Mouse (Mus musculus): ENCODE data around the gene Ostm1. TPM values are rescaled to one million over a fixed set of nuclear protein-coding genes. Genes with fewer than 3 reads are reported as not detected.

The Ostm1 gene
- polyA plus RNA-seq, 1 experiment from 2014 or later = 11.9 TPM

DNA sequence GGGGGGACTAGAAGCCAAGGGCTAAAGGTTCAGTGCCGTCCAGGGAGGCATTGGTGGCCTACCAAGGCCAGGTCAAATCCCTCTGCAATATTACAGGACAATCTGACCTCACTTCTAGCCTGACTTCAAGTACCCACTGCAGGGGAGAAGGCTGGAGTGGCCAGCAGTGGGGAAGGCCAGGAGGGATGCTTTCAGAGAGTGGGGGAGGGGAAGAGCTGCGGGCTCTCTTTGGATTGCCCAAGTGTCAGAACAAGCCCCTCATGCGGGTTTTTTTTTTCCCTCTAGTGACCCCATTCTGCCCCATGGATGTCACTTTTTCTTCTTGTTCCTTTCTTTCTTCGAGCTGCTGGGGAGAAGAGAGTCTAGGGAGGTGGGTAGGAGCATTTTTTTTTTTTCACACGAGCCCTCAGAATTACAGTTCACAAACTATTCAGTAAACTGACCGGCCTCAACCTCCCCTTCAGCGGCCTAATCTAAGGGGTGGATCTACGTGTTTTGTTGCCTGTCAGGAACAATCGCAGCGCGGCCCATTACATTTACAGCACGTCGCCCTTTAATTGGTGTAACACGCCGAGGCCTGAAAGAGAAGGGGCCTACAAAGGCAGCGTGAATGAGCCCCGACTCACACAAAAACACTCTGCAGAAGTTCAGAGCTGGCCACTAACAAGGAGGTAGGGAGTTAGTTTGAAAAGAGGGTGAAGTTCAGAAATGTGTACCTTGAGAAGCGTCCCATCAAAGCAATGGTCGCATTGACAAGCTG, 47.2 kb downstream of the Ostm1 start:
- Histone ChIP-seq H3K9ac (replicated peaks; ENCODE audit: low read depth, low read length) (no peak overlapping the region), H3K4me1 (ENCODE audit: control insufficient read depth, insufficient read depth, low read length) (peaks cover 4% of the 10 kb centered on the region; the same call in 1 of the 2 replicates), H3K9me3 (ENCODE audit: control insufficient read depth, low read depth, low read length) (no peaks in the 10 kb centered on the region), H3K4me2 (replicated peaks; ENCODE audit: low read depth, low read length) (no peak overlapping the region), H3K27ac (ENCODE audit: low read length) (no peak overlapping the region), H3K36me3 (ENCODE audit: control insufficient read depth, insufficient read depth, low read length) (no peaks in the 10 kb centered on the region), H3K27me3 (ENCODE audit: control insufficient read depth, insufficient read depth, low read length) (peaks cover 71% of the 10 kb centered on the region), H3K4me3 (ENCODE audit: low read depth, low read length) (no peak overlapping the region)
- WGBS = 4% methylated on average over 19 of the region's 19 CpGs
- no peak for ATAC-seq (ENCODE audit: insufficient number of reproducible peaks, insufficient read depth, low FRiP score, low read depth)

GRCm38 (mm10) chr10:42631754-42632452, 48.3 kb downstream of the Ostm1 start:
- Histone ChIP-seq H3K9me3 (ENCODE audit: control insufficient read depth, low read depth, low read length) (no peaks in the 10 kb centered on the region), H3K36me3 (ENCODE audit: control insufficient read depth, insufficient read depth, low read length) (no peaks in the 10 kb centered on the region), H3K9ac (replicated peaks; ENCODE audit: low read depth, low read length) (no peak overlapping the region), H3K4me3 (ENCODE audit: low read depth, low read length) (peak overlapping the region; percentile 1; the same call in 1 of the 2 replicates), H3K27me3 (ENCODE audit: control insufficient read depth, insufficient read depth, low read length) (peaks cover 81% of the 10 kb centered on the region), H3K4me2 (replicated peaks; ENCODE audit: low read depth, low read length) (no peak overlapping the region), H3K27ac (ENCODE audit: low read length) (no peak overlapping the region), H3K4me1 (ENCODE audit: control insufficient read depth, insufficient read depth, low read length) (peaks cover 8% of the 10 kb centered on the region; the same call in 1 of the 2 replicates)
- ATAC-seq (ENCODE audit: insufficient number of reproducible peaks, insufficient read depth, low FRiP score, low read depth) = no peak
- WGBS = 1% methylated on average over 42 of the region's 42 CpGs

DNA sequence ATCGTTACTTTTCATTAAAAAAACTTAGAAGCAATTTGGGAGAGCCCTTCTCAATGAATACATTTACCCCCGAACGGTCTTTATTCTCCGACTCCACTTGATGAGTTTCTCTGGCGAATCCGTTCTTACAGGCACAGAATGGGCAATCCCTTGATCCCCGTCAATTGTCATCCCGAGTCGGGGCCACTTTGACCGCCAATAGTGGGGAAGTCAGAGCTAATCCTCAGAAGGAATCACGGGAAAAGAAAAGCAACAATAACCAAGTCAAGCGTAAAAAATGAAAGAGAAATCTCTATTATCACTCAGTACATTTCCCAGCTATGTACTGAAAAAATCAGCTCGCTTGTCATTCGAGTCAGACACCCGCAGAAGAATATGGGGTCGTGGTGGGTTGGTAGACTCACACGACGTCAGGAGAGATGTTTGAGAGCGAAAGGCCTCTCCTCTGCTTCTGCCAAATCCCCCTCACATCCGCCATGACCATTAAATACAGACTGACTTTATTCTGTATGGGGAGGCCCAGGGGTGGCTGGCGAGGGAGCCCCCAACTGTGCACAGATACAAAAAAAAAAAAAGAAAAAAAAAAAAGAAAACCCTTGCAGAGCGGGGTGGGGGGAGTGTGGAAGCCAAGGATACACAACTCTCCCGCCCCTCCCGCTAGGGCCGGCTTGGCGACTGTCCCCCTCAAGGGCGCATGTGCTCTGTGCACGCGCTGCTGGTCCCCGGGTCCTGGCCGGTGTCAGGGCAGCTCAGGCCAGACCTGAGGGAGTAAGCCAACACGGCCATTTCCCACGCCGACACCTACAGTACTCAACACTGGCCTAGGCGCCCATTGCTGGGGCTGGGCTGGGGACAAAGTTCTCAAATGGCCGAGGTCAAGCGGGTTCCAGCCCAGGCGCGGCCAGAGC, 49.1 kb downstream of the Ostm1 start:
- Histone ChIP-seq H3K4me1 (ENCODE audit: control insufficient read depth, insufficient read depth, low read length) (peaks cover 8% of the 10 kb centered on the region; the same call in 1 of the 2 replicates), H3K9me3 (ENCODE audit: control insufficient read depth, low read depth, low read length) (no peaks in the 10 kb centered on the region), H3K4me2 (replicated peaks; ENCODE audit: low read depth, low read length) (peak overlapping the region; percentile 34), H3K4me3 (ENCODE audit: low read depth, low read length) (peak overlapping the region; percentile 26), H3K9ac (replicated peaks; ENCODE audit: low read depth, low read length) (no peak overlapping the region), H3K36me3 (ENCODE audit: control insufficient read depth, insufficient read depth, low read length) (no peaks in the 10 kb centered on the region), H3K27ac (ENCODE audit: low read length) (no peak overlapping the region), H3K27me3 (ENCODE audit: control insufficient read depth, insufficient read depth, low read length) (peaks cover 79% of the 10 kb centered on the region)
- no peak for ATAC-seq (ENCODE audit: insufficient number of reproducible peaks, insufficient read depth, low FRiP score, low read depth)
- under 1% methylated on average over 39 of the region's 39 CpGs for WGBS

DNA sequence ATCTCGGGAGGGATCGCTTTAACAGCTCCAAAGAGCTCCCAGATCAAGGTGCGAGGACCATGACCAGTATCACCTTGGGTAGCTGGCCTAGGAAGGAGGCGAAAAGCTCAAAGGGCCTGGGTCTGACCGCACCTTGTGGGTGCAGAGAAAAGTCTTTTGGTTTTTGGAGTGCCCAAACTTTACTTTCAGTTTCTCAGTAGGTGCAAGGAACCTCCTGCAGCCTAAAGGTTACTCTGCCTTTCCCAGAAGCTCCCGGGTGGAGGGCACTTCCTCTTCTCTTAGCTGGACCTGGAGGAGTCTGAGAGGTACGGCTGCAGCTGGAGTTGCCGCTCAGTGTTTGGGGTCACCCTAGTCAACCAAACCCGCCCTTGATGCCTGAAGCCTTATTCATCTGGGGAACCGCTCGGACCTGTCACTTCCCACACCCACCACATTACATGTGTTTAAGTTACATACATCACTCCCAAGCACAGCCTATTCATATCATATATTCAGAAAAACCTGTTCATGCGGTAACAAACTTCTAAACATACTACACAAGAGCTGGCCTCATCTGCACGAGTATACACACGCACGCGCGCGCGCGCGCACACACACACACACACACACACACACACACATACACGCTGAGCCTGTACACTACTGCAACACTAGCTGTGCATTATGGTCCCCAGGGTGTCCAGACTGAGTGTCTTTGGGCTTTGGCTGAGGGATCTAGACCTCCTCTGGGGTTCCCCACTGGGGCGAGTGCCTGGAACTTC, 49.9 kb downstream of the Ostm1 start:
- Histone ChIP-seq H3K36me3 (ENCODE audit: control insufficient read depth, insufficient read depth, low read length) (no peaks in the 10 kb centered on the region), H3K9ac (replicated peaks; ENCODE audit: low read depth, low read length) (no peak overlapping the region), H3K4me2 (replicated peaks; ENCODE audit: low read depth, low read length) (peak overlapping the region; percentile 34), H3K4me1 (ENCODE audit: control insufficient read depth, insufficient read depth, low read length) (peaks cover 8% of the 10 kb centered on the region; the same call in 1 of the 2 replicates), H3K4me3 (ENCODE audit: low read depth, low read length) (peak overlapping the region; percentile 26), H3K27me3 (ENCODE audit: control insufficient read depth, insufficient read depth, low read length) (peaks cover 74% of the 10 kb centered on the region), H3K9me3 (ENCODE audit: control insufficient read depth, low read depth, low read length) (no peaks in the 10 kb centered on the region), H3K27ac (ENCODE audit: low read length) (no peak overlapping the region)
- 3% methylated on average over 23 of the region's 23 CpGs for WGBS
- no peak for ATAC-seq (ENCODE audit: insufficient number of reproducible peaks, insufficient read depth, low FRiP score, low read depth)

- Histone ChIP-seq H3K9ac (replicated peaks; ENCODE audit: low read depth, low read length) (no peak overlapping the region), H3K4me1 (ENCODE audit: control insufficient read depth, insufficient read depth, low read length) (peaks cover 8% of the 10 kb centered on the region; the same call in 1 of the 2 replicates), H3K9me3 (ENCODE audit: control insufficient read depth, low read depth, low read length) (no peaks in the 10 kb centered on the region), H3K27me3 (ENCODE audit: control insufficient read depth, insufficient read depth, low read length) (peaks cover 67% of the 10 kb centered on the region), H3K36me3 (ENCODE audit: control insufficient read depth, insufficient read depth, low read length) (no peaks in the 10 kb centered on the region), H3K27ac (ENCODE audit: low read length) (no peak overlapping the region), H3K4me2 (replicated peaks; ENCODE audit: low read depth, low read length) (no peak overlapping the region), H3K4me3 (ENCODE audit: low read depth, low read length) (no peak overlapping the region)
- no peak for ATAC-seq (ENCODE audit: insufficient number of reproducible peaks, insufficient read depth, low FRiP score, low read depth)
- WGBS = 2% methylated on average over 8 of the region's 8 CpGs
These were observed 50.6 kb downstream of the Ostm1 start for GRCm38 (mm10) chr10:42634122-42634720.

GRCm38 (mm10) chr10:42635046-42635445, 51.4 kb downstream of the Ostm1 start:
- Histone ChIP-seq H3K4me1 (ENCODE audit: control insufficient read depth, insufficient read depth, low read length) (peaks cover 8% of the 10 kb centered on the region; the same call in 1 of the 2 replicates), H3K36me3 (ENCODE audit: control insufficient read depth, insufficient read depth, low read length) (no peaks in the 10 kb centered on the region), H3K9ac (replicated peaks; ENCODE audit: low read depth, low read length) (no peak overlapping the region), H3K4me2 (replicated peaks; ENCODE audit: low read depth, low read length) (no peak overlapping the region), H3K27ac (ENCODE audit: low read length) (no peak overlapping the region), H3K27me3 (ENCODE audit: control insufficient read depth, insufficient read depth, low read length) (peaks cover 59% of the 10 kb centered on the region), H3K4me3 (ENCODE audit: low read depth, low read length) (no peak overlapping the region), H3K9me3 (ENCODE audit: control insufficient read depth, low read depth, low read length) (no peaks in the 10 kb centered on the region)
- 6% methylated on average over 11 of the region's 11 CpGs for WGBS
- ATAC-seq (ENCODE audit: insufficient number of reproducible peaks, insufficient read depth, low FRiP score, low read depth) = no peak

DNA sequence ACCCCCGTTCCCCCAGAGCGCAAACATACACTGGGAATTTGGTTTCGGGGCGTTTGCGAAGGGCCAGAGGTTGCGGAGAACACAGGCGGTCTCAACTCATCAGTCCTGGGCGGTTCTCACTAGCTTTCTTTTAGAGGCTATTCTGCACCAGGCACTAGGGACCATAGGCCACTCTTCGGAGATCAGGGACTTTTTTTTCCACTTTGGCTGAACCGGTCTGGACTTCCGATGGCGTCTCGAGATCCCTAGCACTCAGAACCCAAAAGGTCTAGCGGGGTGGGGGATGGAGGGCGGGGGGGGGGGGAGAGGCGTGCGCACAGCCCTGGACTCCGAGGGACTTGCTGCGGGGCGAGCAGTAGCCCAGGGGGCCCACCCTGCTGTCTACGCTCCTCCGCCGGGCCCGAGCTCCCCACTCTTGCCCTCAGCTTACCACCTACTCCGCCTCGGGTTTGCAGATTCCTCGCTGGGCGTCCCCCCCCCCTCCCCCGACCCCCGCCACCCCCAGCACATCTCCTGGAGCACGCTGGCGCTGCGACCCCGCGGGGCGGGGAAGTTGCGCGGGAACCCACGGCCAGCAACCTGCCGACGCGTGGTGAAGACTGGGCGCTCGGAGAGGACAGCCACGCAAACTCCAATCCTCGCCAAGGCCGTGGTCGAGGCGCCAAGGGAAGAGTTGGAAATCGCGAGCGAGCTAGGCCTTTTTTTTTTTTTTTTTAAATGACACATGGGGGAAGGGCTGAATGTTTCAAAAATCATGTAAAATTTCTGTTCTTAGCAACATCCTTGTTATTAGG, 52.1 kb downstream of the Ostm1 start:
- Histone ChIP-seq H3K4me1 (ENCODE audit: control insufficient read depth, insufficient read depth, low read length) (peaks cover 8% of the 10 kb centered on the region; the same call in 1 of the 2 replicates), H3K9me3 (ENCODE audit: control insufficient read depth, low read depth, low read length) (no peaks in the 10 kb centered on the region), H3K36me3 (ENCODE audit: control insufficient read depth, insufficient read depth, low read length) (no peaks in the 10 kb centered on the region), H3K4me3 (ENCODE audit: low read depth, low read length) (peak overlapping the region; percentile 9; the same call in 1 of the 2 replicates), H3K4me2 (replicated peaks; ENCODE audit: low read depth, low read length) (peak overlapping the region; percentile 27; the same call in 1 of the 2 replicates), H3K27me3 (ENCODE audit: control insufficient read depth, insufficient read depth, low read length) (peaks cover 52% of the 10 kb centered on the region), H3K27ac (ENCODE audit: low read length) (no peak overlapping the region), H3K9ac (replicated peaks; ENCODE audit: low read depth, low read length) (no peak overlapping the region)
- WGBS = under 1% methylated on average over 48 of the region's 52 CpGs
- ATAC-seq (ENCODE audit: insufficient number of reproducible peaks, insufficient read depth, low FRiP score, low read depth) = no peak
